Comparison of ENCODE assay signal across 27 mouse cellular contexts in the genomic region with DNA sequence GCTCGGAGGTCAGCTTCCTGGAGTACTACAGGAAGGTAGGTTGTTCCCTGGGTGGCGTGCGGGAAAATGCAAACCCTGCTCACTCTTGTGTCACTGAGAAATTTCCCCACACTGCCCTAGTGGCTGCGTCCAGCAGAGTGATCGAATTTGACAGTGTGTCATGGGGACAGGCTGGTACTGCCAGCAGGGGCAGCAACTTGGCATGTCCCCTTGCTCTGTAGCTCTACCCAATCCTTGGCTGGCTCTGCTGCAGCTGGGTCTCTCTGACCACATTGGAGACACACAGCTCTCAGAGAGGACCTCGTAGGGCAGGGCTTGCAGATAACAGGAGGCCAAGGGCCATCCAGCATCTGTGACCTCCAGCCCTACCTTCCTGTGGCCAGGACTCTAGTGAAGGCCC. TPM values are rescaled to one million over a fixed set of nuclear protein-coding genes. Genes with fewer than 3 reads are reported as not detected.
"Had no signal": no experiment of that assay in that cellular context is flagged by ENCODE, and none has a peak within 500 bp of the region (broad histone marks: within the 10 kb centered on the region; RNA-seq: fewer than 3 reads in every experiment).

No protein-coding gene starts in this region.

- H3K9ac ChIP-seq: limb, embryonic 12.5 days; limb, embryonic 15.5 days; liver, embryonic 14.5 days; liver, postnatal 0 days; lung, embryonic 14.5 days; midbrain, embryonic 13.5 days; neural tube, embryonic 12.5 days; neural tube, embryonic 15.5 days; stomach, embryonic 15.5 days had no signal

- H3K4me3 ChIP-seq: layer of hippocampus, adult 2 months; limb, embryonic 12.5 days; limb, embryonic 15.5 days; midbrain, embryonic 13.5 days; neural tube, embryonic 12.5 days; neural tube, embryonic 15.5 days; stomach, embryonic 15.5 days had no signal

- H3K4me2 ChIP-seq: limb, embryonic 12.5 days; limb, embryonic 15.5 days; liver, embryonic 11.5 days; lung, embryonic 14.5 days; midbrain, embryonic 13.5 days; neural tube, embryonic 12.5 days; neural tube, embryonic 15.5 days; stomach, embryonic 15.5 days had no signal

- H3K9me3 ChIP-seq: limb, embryonic 12.5 days; limb, embryonic 15.5 days; midbrain, embryonic 13.5 days; neural tube, embryonic 12.5 days; neural tube, embryonic 15.5 days; stomach, embryonic 15.5 days had no signal

- H3K27ac ChIP-seq: kidney, postnatal 0 days; layer of hippocampus, adult 2 months; limb, embryonic 12.5 days; limb, embryonic 15.5 days; liver, embryonic 14.5 days; macrophage; midbrain, embryonic 13.5 days; neural tube, embryonic 12.5 days; neural tube, embryonic 15.5 days; stomach, embryonic 15.5 days had no signal

- ATAC-seq: intestine, postnatal 0 days; liver, postnatal 0 days; lung, postnatal 0 days; midbrain, embryonic 13.5 days had no signal

- DNase-seq: kidney, adult 2 months; kidney, postnatal 25 days; layer of hippocampus, adult 9-11 months; liver, postnatal 0 days; lung, embryonic 14.5 days; spleen, adult 18-20 months; thymus, adult 2 months; thymus, postnatal 14 days had no signal

- H3K4me1 ChIP-seq: limb, embryonic 12.5 days; limb, embryonic 15.5 days; stomach, embryonic 15.5 days had no signal

- H3K36me3 ChIP-seq: limb, embryonic 12.5 days; limb, embryonic 15.5 days; midbrain, embryonic 13.5 days; neural tube, embryonic 12.5 days; neural tube, embryonic 15.5 days; stomach, embryonic 15.5 days had no signal

- H3K27me3 ChIP-seq: midbrain, embryonic 13.5 days; neural tube, embryonic 15.5 days; stomach, embryonic 15.5 days had no signal

RNA-seq across cellular contexts. Expression of gene Piwil1, which starts 42.0 kb away (rescaled TPM):
- total RNA-seq: left cerebral cortex, adult 18-20 months; megakaryocyte-erythroid progenitor cell, adult 5-6 weeks had no signal
- polyA plus RNA-seq: intestine, embryonic 14.5 days; intestine, postnatal 0 days; kidney, embryonic 14.5 days; kidney, postnatal 0 days; large intestine, adult 2 months; limb, embryonic 12.5 days; limb, embryonic 15.5 days; liver, embryonic 11.5 days; liver, embryonic 14.5 days; liver, postnatal 0 days; lung, embryonic 14.5 days; lung, postnatal 0 days; macrophage; stomach, embryonic 15.5 days; urinary bladder, adult 2 months had no signal
